Mouse (Mus musculus) heart, embryonic 13.5 days (tissue): ENCODE measurements around the gene Tfr2. TPM values are rescaled to one million over a fixed set of nuclear protein-coding genes. Genes with fewer than 3 reads are reported as not detected.

Source experiments
- ATAC-seq: fragments of 200-750 bp; cut with Nextera tagmentation; 2 replicates; pipeline ENCODE4 v1.8.0; 2017; ENCODE audit warnings: moderate TSS enrichment; ENCODE audit not compliant: insufficient number of reproducible peaks, low FRiP score, low TSS enrichment; ENCODE audit errors: extremely low read depth
- H3K27ac ChIP-seq: fragments of 300-500 bp; sonication (generic); replicated peaks from 2 replicates; pipeline ENCODE4 v1.5.1; 2015; ENCODE audit warnings: moderate library complexity, mild to moderate bottlenecking, inconsistent platforms
- H3K27me3 ChIP-seq: fragments of 300-500 bp; sonication (generic); replicated peaks from 2 replicates; pipeline ENCODE4 v1.6.1; 2015; ENCODE audit warnings: mild to moderate bottlenecking, inconsistent platforms
- H3K36me3 ChIP-seq: fragments of 300-500 bp; sonication (generic); 2 replicates; pipeline ENCODE4 v1.6.1; 2015; ENCODE audit warnings: mild to moderate bottlenecking, inconsistent platforms
- H3K4me1 ChIP-seq: fragments of 300-500 bp; sonication (generic); 2 replicates; pipeline ENCODE4 v1.6.1; 2015; ENCODE audit warnings: inconsistent platforms
- H3K4me2 ChIP-seq: fragments of 300-500 bp; sonication (generic); 2 replicates; pipeline ENCODE4 v1.6.1; 2015; ENCODE audit warnings: inconsistent platforms, mild to moderate bottlenecking, moderate library complexity
- H3K4me3 ChIP-seq: fragments of 300-500 bp; sonication (generic); 2 replicates; pipeline ENCODE4 v1.5.1; 2015; ENCODE audit warnings: moderate library complexity, mild to moderate bottlenecking, inconsistent platforms
- H3K9ac ChIP-seq: fragments of 300-500 bp; sonication (generic); 2 replicates; pipeline ENCODE4 v1.6.1; 2015; ENCODE audit warnings: inconsistent platforms, mild to moderate bottlenecking, moderate library complexity
- H3K9me3 ChIP-seq: fragments of 300-500 bp; sonication (generic); 2 replicates; pipeline ENCODE4 v1.6.1; 2016; ENCODE audit warnings: inconsistent platforms
- WGBS: fragments of 180-500 bp; shearing (Covaris S2); methylation state at CpG from one replicate; pipeline ENCODE4 v1.1.7; 2015; ENCODE audit warnings: mixed read lengths; 5-methylcytosine and 5-hydroxymethylcytosine counted together
- polyA plus RNA-seq: library from polyadenylated mRNA; unstranded; fragments of >200 nt; fragmentation: Nextera tagmentation; extraction: Ambion mirVana; gene quantifications from 2 replicates; pipeline ENCODE4 v1.2.1, GENCODE M21; 2015

Tfr2 gene
- polyA plus RNA-seq, 1 experiment from 2014 or later: 0.59 TPM

- peak overlapping the region; percentile 84; the same call in 1 of the 2 replicates for H3K4me3 ChIP-seq
- WGBS: 80% methylated on average over 15 of the region's 15 CpGs
- peak overlapping the region; percentile 92; the same call in 1 of the 2 replicates for H3K9ac ChIP-seq
- ATAC-seq: no peak
- H3K9me3 ChIP-seq: no peaks in the 10 kb centered on the region
- H3K36me3 ChIP-seq: peaks cover 61% of the 10 kb centered on the region
- peaks cover 46% of the 10 kb centered on the region for H3K4me1 ChIP-seq
- H3K27me3 ChIP-seq: no peaks in the 10 kb centered on the region
- no peak overlapping the region for H3K27ac ChIP-seq
- peak overlapping the region; percentile 97 for H3K4me2 ChIP-seq
These were observed 40.2 kb upstream of the Tfr2 start for GRCm38 (mm10) chr5:137529221-137529995.

- Histone ChIP-seq H3K9me3 (no peaks in the 10 kb centered on the region), H3K27ac (peak overlapping the region; percentile 94), H3K4me2 (peak overlapping the region; percentile 97), H3K36me3 (peaks cover 54% of the 10 kb centered on the region), H3K9ac (peak overlapping the region; percentile 92), H3K4me3 (peak overlapping the region; percentile 84), H3K4me1 (peaks cover 46% of the 10 kb centered on the region), H3K27me3 (no peaks in the 10 kb centered on the region)
- ATAC-seq: no peak
- 85% methylated on average over 8 of the region's 8 CpGs for WGBS
These were observed 39.6 kb upstream of the Tfr2 start for GRCm38 (mm10) chr5:137530075-137530474.

- Histone ChIP-seq H3K4me1 (peaks cover 46% of the 10 kb centered on the region), H3K27ac (peak overlapping the region; percentile 94), H3K36me3 (peaks cover 47% of the 10 kb centered on the region), H3K4me3 (peak overlapping the region; percentile 84), H3K27me3 (no peaks in the 10 kb centered on the region), H3K9me3 (no peaks in the 10 kb centered on the region), H3K9ac (peak overlapping the region; percentile 92), H3K4me2 (peak overlapping the region; percentile 97)
- WGBS: under 1% methylated on average over 45 of the region's 46 CpGs
- ATAC-seq: peak; percentile 20
These were observed 38.8 kb upstream of the Tfr2 start for GRCm38 (mm10) chr5:137530588-137531413.

- peaks cover 39% of the 10 kb centered on the region for H3K36me3 ChIP-seq
- H3K4me2 ChIP-seq: peak overlapping the region; percentile 97
- under 1% methylated on average over 51 of the region's 51 CpGs for WGBS
- peak; percentile 7; the same call in 1 of the 2 replicates for ATAC-seq
- peak overlapping the region; percentile 94 for H3K27ac ChIP-seq
- no peaks in the 10 kb centered on the region for H3K27me3 ChIP-seq
- H3K9me3 ChIP-seq: no peaks in the 10 kb centered on the region
- H3K4me3 ChIP-seq: peak overlapping the region; percentile 84
- peaks cover 38% of the 10 kb centered on the region for H3K4me1 ChIP-seq
- H3K9ac ChIP-seq: peak overlapping the region; percentile 92
These were observed 38.1 kb upstream of the Tfr2 start for GRCm38 (mm10) chr5:137531414-137532130.

GRCm38 (mm10) chr5:137532131-137532807, 37.4 kb upstream of the Tfr2 start:
- Histone ChIP-seq H3K4me3 (peak overlapping the region; percentile 84), H3K9me3 (no peaks in the 10 kb centered on the region), H3K4me2 (peak overlapping the region; percentile 97), H3K27ac (peak overlapping the region; percentile 94), H3K27me3 (no peaks in the 10 kb centered on the region), H3K4me1 (peaks cover 36% of the 10 kb centered on the region), H3K9ac (peak overlapping the region; percentile 92), H3K36me3 (peaks cover 32% of the 10 kb centered on the region)
- no peak for ATAC-seq
- WGBS: 0% methylated on average over 19 of the region's 19 CpGs

GRCm38 (mm10) chr5:137532808-137533116, 36.9 kb upstream of the Tfr2 start:
- peak; percentile 1; the same call in 1 of the 2 replicates for ATAC-seq
- Histone ChIP-seq H3K4me1 (peaks cover 31% of the 10 kb centered on the region), H3K9me3 (no peaks in the 10 kb centered on the region), H3K27me3 (no peaks in the 10 kb centered on the region), H3K4me3 (peak overlapping the region; percentile 84), H3K36me3 (peaks cover 27% of the 10 kb centered on the region), H3K9ac (peak overlapping the region; percentile 92), H3K4me2 (peak overlapping the region; percentile 97), H3K27ac (peak overlapping the region; percentile 94)
- WGBS: 0% methylated on average over 12 of the region's 12 CpGs

GRCm38 (mm10) chr5:137533117-137533827, 36.4 kb upstream of the Tfr2 start, which contains the start of the genes Epo and Gnb2:
Gene Epo, minus strand, starts transcription at chr5:137533242.
Gene Gnb2, minus strand, starts transcription at chr5:137533510.
- H3K4me3 ChIP-seq: peak within 1 kb of the TSS; percentile 84
- WGBS: under 1% methylated on average over 38 of the region's 40 CpGs

GRCm38 (mm10) chr5:137534762-137535161, 34.9 kb upstream of the Tfr2 start:
- H3K36me3 ChIP-seq: peaks cover 7% of the 10 kb centered on the region
- H3K9ac ChIP-seq: no peak overlapping the region
- no peak for ATAC-seq
- 90% methylated on average over 3 of the region's 3 CpGs for WGBS
- H3K4me3 ChIP-seq: no peak overlapping the region
- H3K27me3 ChIP-seq: no peaks in the 10 kb centered on the region
- H3K9me3 ChIP-seq: no peaks in the 10 kb centered on the region
- H3K27ac ChIP-seq: no peak overlapping the region
- no peak overlapping the region for H3K4me2 ChIP-seq
- H3K4me1 ChIP-seq: peaks cover 21% of the 10 kb centered on the region

More at GRCm38 (mm10) chr5:137533117-137533827, 36.4 kb upstream of the Tfr2 start, which contains the start of the genes Epo and Gnb2:
- Histone ChIP-seq H3K27ac (peak within 1 kb of the TSS; percentile 94), H3K4me1 (peaks cover 26% of the 10 kb centered on the region), H3K27me3 (no peaks in the 10 kb centered on the region), H3K9ac (peak within 1 kb of the TSS; percentile 92), H3K36me3 (peaks cover 22% of the 10 kb centered on the region), H3K4me2 (peak within 1 kb of the TSS; percentile 97), H3K9me3 (no peaks in the 10 kb centered on the region)
- ATAC-seq: peak; percentile 76

GRCm38 (mm10) chr5:137535318-137535717, 34.3 kb upstream of the Tfr2 start:
- H3K4me2 ChIP-seq: no peak overlapping the region
- H3K27me3 ChIP-seq: no peaks in the 10 kb centered on the region
- H3K9me3 ChIP-seq: no peaks in the 10 kb centered on the region
- H3K9ac ChIP-seq: no peak overlapping the region
- peaks cover 16% of the 10 kb centered on the region for H3K4me1 ChIP-seq
- H3K27ac ChIP-seq: no peak overlapping the region
- peaks cover 2% of the 10 kb centered on the region for H3K36me3 ChIP-seq
- WGBS: 74% methylated on average over 9 of the region's 9 CpGs
- ATAC-seq: no peak
- H3K4me3 ChIP-seq: no peak overlapping the region

- H3K36me3 ChIP-seq: no peaks in the 10 kb centered on the region
- 55% methylated on average over 4 of the region's 4 CpGs for WGBS
- H3K9ac ChIP-seq: no peak overlapping the region
- H3K27ac ChIP-seq: no peak overlapping the region
- no peak for ATAC-seq
- H3K4me1 ChIP-seq: peaks cover 9% of the 10 kb centered on the region
- no peaks in the 10 kb centered on the region for H3K27me3 ChIP-seq
- no peak overlapping the region for H3K4me3 ChIP-seq
- H3K9me3 ChIP-seq: no peaks in the 10 kb centered on the region
- no peak overlapping the region for H3K4me2 ChIP-seq
These were observed 32.2 kb upstream of the Tfr2 start for GRCm38 (mm10) chr5:137537461-137537860.
